Mouse (Mus musculus): ENCODE results near the gene Pde7b. TPM values are rescaled to one million over a fixed set of nuclear protein-coding genes. Genes with fewer than 3 reads are reported as not detected.

Pde7b gene
- total RNA-seq, 1 experiment from 2014 or later, result 5.1 TPM

- ATAC-seq (replicated peaks in 1 of 2; ENCODE audit: insufficient read depth in 1 of 2, low FRiP score in 2 of 2, low TSS enrichment in 1 of 2, low read depth in 1 of 2, poor library complexity in 2 of 2, severe bottlenecking in 2 of 2), result peak; percentile 48 to 69
These were observed 287.4 kb downstream of the Pde7b start for GRCm38 (mm10) chr10:20437428-20437827.

GRCm38 (mm10) chr10:20437021-20437420 lies 287.9 kb downstream of the Pde7b start:
- ATAC-seq (replicated peaks in 1 of 2; ENCODE audit: insufficient read depth in 1 of 2, low FRiP score in 2 of 2, low TSS enrichment in 1 of 2, low read depth in 1 of 2, poor library complexity in 2 of 2, severe bottlenecking in 2 of 2), result peak; percentile 7 to 42; a peak in 1 of 4 replicates

GRCm38 (mm10) chr10:20435913-20436312 lies 289.0 kb downstream of the Pde7b start:
- ATAC-seq (replicated peaks in 1 of 2; ENCODE audit: insufficient read depth in 1 of 2, low FRiP score in 2 of 2, low TSS enrichment in 1 of 2, low read depth in 1 of 2, poor library complexity in 2 of 2, severe bottlenecking in 2 of 2), result no peak

- no peak for ATAC-seq (replicated peaks in 1 of 2; ENCODE audit: insufficient read depth in 1 of 2, low FRiP score in 2 of 2, low TSS enrichment in 1 of 2, low read depth in 1 of 2, poor library complexity in 2 of 2, severe bottlenecking in 2 of 2)
These were observed 293.5 kb downstream of the Pde7b start for GRCm38 (mm10) chr10:20431336-20431735.

- ATAC-seq (replicated peaks in 1 of 2; ENCODE audit: insufficient read depth in 1 of 2, low FRiP score in 2 of 2, low TSS enrichment in 1 of 2, low read depth in 1 of 2, poor library complexity in 2 of 2, severe bottlenecking in 2 of 2), result no peak
These were observed 303.5 kb downstream of the Pde7b start for GRCm38 (mm10) chr10:20421299-20421883.

- ATAC-seq (replicated peaks in 1 of 2; ENCODE audit: insufficient read depth in 1 of 2, low FRiP score in 2 of 2, low TSS enrichment in 1 of 2, low read depth in 1 of 2, poor library complexity in 2 of 2, severe bottlenecking in 2 of 2), result no peak
These were observed 304.6 kb downstream of the Pde7b start for GRCm38 (mm10) chr10:20420296-20420695.

- no peak for ATAC-seq (replicated peaks in 1 of 2; ENCODE audit: insufficient read depth in 1 of 2, low FRiP score in 2 of 2, low TSS enrichment in 1 of 2, low read depth in 1 of 2, poor library complexity in 2 of 2, severe bottlenecking in 2 of 2)
These were observed 306.0 kb downstream of the Pde7b start for GRCm38 (mm10) chr10:20418856-20419219.

GRCm38 (mm10) chr10:20418202-20418855 lies 306.5 kb downstream of the Pde7b start:
- no peak for ATAC-seq (replicated peaks in 1 of 2; ENCODE audit: insufficient read depth in 1 of 2, low FRiP score in 2 of 2, low TSS enrichment in 1 of 2, low read depth in 1 of 2, poor library complexity in 2 of 2, severe bottlenecking in 2 of 2)

GRCm38 (mm10) chr10:20409181-20409580 lies 315.7 kb downstream of the Pde7b start:
- ATAC-seq (replicated peaks in 1 of 2; ENCODE audit: insufficient read depth in 1 of 2, low FRiP score in 2 of 2, low TSS enrichment in 1 of 2, low read depth in 1 of 2, poor library complexity in 2 of 2, severe bottlenecking in 2 of 2), result no peak

GRCm38 (mm10) chr10:20408336-20408735 lies 316.5 kb downstream of the Pde7b start:
- no peak for ATAC-seq (replicated peaks in 1 of 2; ENCODE audit: insufficient read depth in 1 of 2, low FRiP score in 2 of 2, low TSS enrichment in 1 of 2, low read depth in 1 of 2, poor library complexity in 2 of 2, severe bottlenecking in 2 of 2)

- ATAC-seq (replicated peaks in 1 of 2; ENCODE audit: insufficient read depth in 1 of 2, low FRiP score in 2 of 2, low TSS enrichment in 1 of 2, low read depth in 1 of 2, poor library complexity in 2 of 2, severe bottlenecking in 2 of 2), result peak; percentile 73 to 89; a peak in 3 of 4 replicates
These were observed 319.4 kb downstream of the Pde7b start for GRCm38 (mm10) chr10:20405471-20405870.

- no peak for ATAC-seq (replicated peaks in 1 of 2; ENCODE audit: insufficient read depth in 1 of 2, low FRiP score in 2 of 2, low TSS enrichment in 1 of 2, low read depth in 1 of 2, poor library complexity in 2 of 2, severe bottlenecking in 2 of 2)
These were observed 321.9 kb downstream of the Pde7b start for GRCm38 (mm10) chr10:20402941-20403340.

- no peak for ATAC-seq (replicated peaks in 1 of 2; ENCODE audit: insufficient read depth in 1 of 2, low FRiP score in 2 of 2, low TSS enrichment in 1 of 2, low read depth in 1 of 2, poor library complexity in 2 of 2, severe bottlenecking in 2 of 2)
These were observed 324.5 kb downstream of the Pde7b start for GRCm38 (mm10) chr10:20400406-20400805.

- ATAC-seq (replicated peaks in 1 of 2; ENCODE audit: insufficient read depth in 1 of 2, low FRiP score in 2 of 2, low TSS enrichment in 1 of 2, low read depth in 1 of 2, poor library complexity in 2 of 2, severe bottlenecking in 2 of 2), result no peak
These were observed 326.1 kb downstream of the Pde7b start for GRCm38 (mm10) chr10:20398641-20399390.

- peak; percentile 71 to 75 for ATAC-seq (replicated peaks in 1 of 2; ENCODE audit: insufficient read depth in 1 of 2, low FRiP score in 2 of 2, low TSS enrichment in 1 of 2, low read depth in 1 of 2, poor library complexity in 2 of 2, severe bottlenecking in 2 of 2)
These were observed 326.7 kb downstream of the Pde7b start for GRCm38 (mm10) chr10:20398224-20398623.

GRCm38 (mm10) chr10:20395778-20396177 lies 329.1 kb downstream of the Pde7b start:
- ATAC-seq (replicated peaks in 1 of 2; ENCODE audit: insufficient read depth in 1 of 2, low FRiP score in 2 of 2, low TSS enrichment in 1 of 2, low read depth in 1 of 2, poor library complexity in 2 of 2, severe bottlenecking in 2 of 2), result no peak

GRCm38 (mm10) chr10:20394815-20395214 lies 330.1 kb downstream of the Pde7b start:
- ATAC-seq (replicated peaks in 1 of 2; ENCODE audit: insufficient read depth in 1 of 2, low FRiP score in 2 of 2, low TSS enrichment in 1 of 2, low read depth in 1 of 2, poor library complexity in 2 of 2, severe bottlenecking in 2 of 2), result no peak

GRCm38 (mm10) chr10:20390568-20390967 lies 334.3 kb downstream of the Pde7b start:
- no peak for ATAC-seq (replicated peaks in 1 of 2; ENCODE audit: insufficient read depth in 1 of 2, low FRiP score in 2 of 2, low TSS enrichment in 1 of 2, low read depth in 1 of 2, poor library complexity in 2 of 2, severe bottlenecking in 2 of 2)
